Mouse (Mus musculus): ENCODE measurements at regions not wholly inside any gene's neighbourhood (a gene's known extent, or its start where the extent isn't known, plus 50 kb on each side); places are given as distances from the start of the nearest gene placed in this dataset.

DNA sequence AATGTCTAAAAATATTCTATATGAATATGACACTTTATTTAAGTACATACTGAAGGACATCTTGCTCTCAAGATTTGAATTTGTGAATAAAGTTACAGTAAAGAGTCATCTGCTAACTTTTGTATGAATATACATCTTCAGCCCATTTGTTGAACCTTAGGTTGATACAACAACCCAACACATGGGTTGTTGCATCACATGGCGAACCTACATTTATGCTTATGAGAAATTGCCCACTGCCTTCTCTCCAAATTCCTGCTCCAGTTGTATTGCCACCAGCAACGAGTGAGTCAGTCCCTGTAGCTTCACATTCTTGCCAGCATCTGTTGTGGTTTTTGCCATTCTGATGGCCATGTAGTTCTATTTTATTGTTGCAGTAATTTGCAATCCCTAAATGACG is 2023.7 kb upstream of the 5930422O12Rik start:
- DNase-seq (ENCODE audit: low read depth), result no peak
- TF ChIP-seq POLR2A (IDR thresholded peaks at IDR 0.05; ENCODE audit: borderline replicate concordance, extremely low read depth, insufficient read depth, insufficient read length, poor library complexity, severe bottlenecking) (no peak), CTCF (IDR thresholded peaks at IDR 0.05; ENCODE audit: borderline replicate concordance, extremely low read depth, insufficient read depth, insufficient read length) (no peak)

DNA sequence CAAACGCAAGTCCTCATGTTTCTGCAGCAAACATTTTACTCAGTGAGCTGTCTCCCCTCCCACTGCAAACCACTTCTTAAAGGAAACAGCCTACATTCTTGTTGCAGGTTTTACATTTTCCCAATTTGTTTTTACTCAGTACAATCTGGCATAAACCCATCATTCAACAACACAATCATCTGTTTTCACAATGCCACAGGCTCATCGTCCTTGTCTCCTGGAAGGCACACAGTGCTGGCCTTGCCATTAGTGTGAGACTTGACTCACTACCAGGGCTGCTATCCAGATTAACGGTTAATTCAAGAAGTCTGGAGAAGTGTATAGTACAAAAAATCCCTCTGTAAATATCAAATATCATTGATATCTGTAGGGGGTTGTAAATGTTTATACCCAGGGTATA is 2006.3 kb upstream of the 5930422O12Rik start:
- no peak for TF ChIP-seq CTCF (IDR thresholded peaks at IDR 0.05; ENCODE audit: borderline replicate concordance, extremely low read depth, insufficient read depth, insufficient read length)
- TF ChIP-seq POLR2A (IDR thresholded peaks at IDR 0.05; ENCODE audit: borderline replicate concordance, extremely low read depth, insufficient read depth, insufficient read length, poor library complexity, severe bottlenecking), result no peak
- no peak for DNase-seq (ENCODE audit: low read depth)

DNA sequence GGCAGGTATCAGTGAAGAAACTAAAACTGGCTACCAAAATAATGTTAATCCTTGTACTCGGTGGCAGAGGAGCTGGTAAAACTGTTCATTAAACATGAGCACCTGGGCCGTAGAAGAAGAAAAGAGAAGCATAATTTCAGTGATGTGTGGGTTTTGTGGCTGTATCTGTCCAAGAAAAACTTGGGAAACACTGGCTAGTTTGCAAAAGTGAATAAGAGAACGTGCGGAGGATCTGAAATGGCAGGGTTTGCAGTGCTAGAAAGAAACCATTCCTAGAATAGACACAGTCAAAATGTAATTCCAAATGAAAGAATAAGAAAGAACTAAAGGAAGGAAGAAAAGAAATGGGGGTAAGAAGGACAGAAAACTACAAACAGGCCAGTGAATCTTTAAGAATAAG is 2000.8 kb upstream of the 5930422O12Rik start:
- no peak for DNase-seq (ENCODE audit: low read depth)
- no peak for TF ChIP-seq POLR2A (IDR thresholded peaks at IDR 0.05; ENCODE audit: borderline replicate concordance, extremely low read depth, insufficient read depth, insufficient read length, poor library complexity, severe bottlenecking)
- TF ChIP-seq CTCF (IDR thresholded peaks at IDR 0.05; ENCODE audit: borderline replicate concordance, extremely low read depth, insufficient read depth, insufficient read length), result no peak

DNA sequence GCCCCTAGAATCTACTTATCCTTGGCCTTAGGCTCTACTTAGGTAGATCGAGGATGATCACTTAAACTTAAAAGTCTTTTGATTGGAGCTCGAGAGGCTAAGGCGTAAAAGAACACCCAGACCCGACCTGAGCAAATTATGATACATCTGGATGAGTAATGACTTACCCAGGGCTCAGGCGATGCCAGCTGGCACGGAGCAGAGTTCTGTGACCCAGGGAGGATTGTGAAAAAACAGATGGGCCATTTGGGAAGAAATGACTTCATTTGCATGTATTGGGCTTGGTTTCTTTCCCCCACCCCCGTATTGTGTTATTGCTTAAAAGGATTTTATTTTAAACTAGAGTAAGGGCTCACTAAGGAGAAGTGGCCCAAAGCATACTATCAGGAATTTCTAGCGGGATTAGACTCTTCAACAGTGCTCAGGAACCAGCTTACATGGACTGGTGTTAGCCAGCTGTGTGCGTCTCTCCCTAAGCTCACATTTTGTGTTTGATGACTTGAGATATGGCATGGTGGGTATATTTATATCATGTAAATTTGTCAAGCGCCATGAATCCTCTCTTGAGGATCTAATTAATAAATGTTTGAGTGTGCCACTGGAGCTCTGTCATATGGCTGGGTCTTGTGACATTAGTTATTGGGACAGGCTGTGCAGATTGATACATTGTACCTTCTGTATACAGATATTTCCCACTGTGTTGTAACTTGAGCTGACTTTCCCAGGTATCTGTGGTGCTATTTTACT is 1991.9 kb upstream of the 5930422O12Rik start:
- TF ChIP-seq POLR2A (IDR thresholded peaks at IDR 0.05; ENCODE audit: borderline replicate concordance, extremely low read depth, insufficient read depth, insufficient read length, poor library complexity, severe bottlenecking) (no peak), CTCF (IDR thresholded peaks at IDR 0.05; ENCODE audit: borderline replicate concordance, extremely low read depth, insufficient read depth, insufficient read length) (no peak)
- peak; percentile 41 for DNase-seq (ENCODE audit: low read depth)

- TF ChIP-seq POLR2A (IDR thresholded peaks at IDR 0.05; ENCODE audit: borderline replicate concordance, extremely low read depth, insufficient read depth, insufficient read length, poor library complexity, severe bottlenecking) (no peak), CTCF (IDR thresholded peaks at IDR 0.05; ENCODE audit: borderline replicate concordance, extremely low read depth, insufficient read depth, insufficient read length) (no peak)
- peak; percentile 81 for DNase-seq (ENCODE audit: low read depth)
Measured at GRCm38 (mm10) chr8:31444834-31445233, 1983.7 kb upstream of the 5930422O12Rik start.

DNA sequence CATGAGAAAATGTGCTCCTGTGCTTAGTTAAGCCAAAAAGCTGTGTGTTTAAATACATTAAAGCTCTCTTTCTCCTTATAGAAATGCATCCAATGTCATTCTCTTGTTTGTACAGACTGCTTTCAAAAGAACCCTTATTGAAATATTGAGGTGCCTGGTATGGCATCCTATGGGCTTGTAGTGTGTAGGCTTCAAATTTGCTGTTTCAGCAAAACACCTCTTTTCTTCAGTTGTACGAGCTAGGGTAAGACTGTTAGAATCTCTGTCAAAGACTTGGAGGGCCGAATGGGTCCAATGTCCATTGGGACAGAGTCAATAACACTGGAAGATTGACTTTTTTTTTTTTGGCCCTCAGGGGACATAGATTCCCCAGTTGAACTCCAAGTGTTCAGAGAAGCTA is 1980.5 kb upstream of the 5930422O12Rik start:
- DNase-seq (ENCODE audit: low read depth), result no peak
- no peak for TF ChIP-seq CTCF (IDR thresholded peaks at IDR 0.05; ENCODE audit: borderline replicate concordance, extremely low read depth, insufficient read depth, insufficient read length)

- TF ChIP-seq POLR2A (IDR thresholded peaks at IDR 0.05; ENCODE audit: borderline replicate concordance, extremely low read depth, insufficient read depth, insufficient read length, poor library complexity, severe bottlenecking) (no peak), CTCF (IDR thresholded peaks at IDR 0.05; ENCODE audit: borderline replicate concordance, extremely low read depth, insufficient read depth, insufficient read length) (no peak)
- DNase-seq (ENCODE audit: low read depth), result peak; percentile 54
Measured at GRCm38 (mm10) chr8:31454736-31455391, 1973.6 kb upstream of the 5930422O12Rik start.

DNA sequence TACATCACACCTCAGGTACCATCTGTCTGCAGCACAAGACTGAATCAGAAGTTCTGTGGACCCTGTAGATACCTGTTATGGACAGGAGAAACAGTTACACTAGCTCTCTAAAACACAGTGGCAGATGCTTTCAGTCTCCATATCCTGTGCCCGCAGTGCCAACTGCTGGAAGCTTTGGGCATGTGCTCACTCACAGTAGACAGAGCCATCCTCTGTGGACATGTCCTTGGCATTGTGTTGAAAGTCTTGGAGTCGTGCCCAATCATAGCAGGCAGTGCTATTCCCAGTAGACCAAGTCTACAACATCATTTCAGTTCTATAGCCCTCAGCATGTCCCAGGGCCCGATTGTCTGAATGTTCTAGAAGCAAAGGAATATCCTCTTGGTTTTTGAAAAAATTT is 1968.2 kb upstream of the 5930422O12Rik start:
- TF ChIP-seq POLR2A (IDR thresholded peaks at IDR 0.05; ENCODE audit: borderline replicate concordance, extremely low read depth, insufficient read depth, insufficient read length, poor library complexity, severe bottlenecking) (no peak), CTCF (IDR thresholded peaks at IDR 0.05; ENCODE audit: borderline replicate concordance, extremely low read depth, insufficient read depth, insufficient read length) (peak; percentile 16; the same call in 1 of the 2 replicates)
- peak; percentile 61 for DNase-seq (ENCODE audit: low read depth)
